In the genomic region with DNA sequence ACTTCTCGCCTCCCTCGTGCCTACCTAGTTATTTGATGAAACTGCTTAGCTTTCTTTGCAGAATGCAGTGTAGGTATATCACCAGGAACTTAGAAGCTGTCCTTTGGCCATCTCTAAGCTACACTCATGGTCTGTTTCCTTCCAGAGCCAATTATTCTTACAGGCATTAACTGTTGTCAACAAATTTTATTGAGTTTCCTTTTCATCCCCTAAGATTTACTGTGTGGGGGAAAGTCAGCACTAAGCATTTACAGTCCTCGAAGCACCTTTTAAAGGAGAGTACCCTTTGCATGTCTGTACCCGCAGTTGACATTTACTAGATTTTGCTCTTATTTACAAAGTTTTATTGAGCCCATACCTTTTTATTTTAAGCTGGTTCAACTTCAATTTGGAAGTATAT, we compare ENCODE assay signal across 29 mouse cellular contexts. TPM values are rescaled to one million over a fixed set of nuclear protein-coding genes. Genes with fewer than 3 reads are reported as not detected.
DNase-seq lines count a peak whose midpoint lies in the region; ATAC-seq and TF ChIP-seq lines count a peak whose summit lies in the region.
"Had no signal": no experiment of that assay in that cellular context is flagged by ENCODE, and none has a peak within 500 bp of the region (broad histone marks: within the 10 kb centered on the region; RNA-seq: fewer than 3 reads in every experiment).

No protein-coding gene starts in this region.

- DNase-seq in embryo, embryonic 11 days, result peak; percentile 13
- no peak for DNase-seq in embryo, embryonic 9.5 days (ENCODE audit: extremely low spot score)
- DNase-seq in kidney, postnatal 0 days (ENCODE audit: low spot score), result peak; percentile 56
- DNase-seq in kidney, adult 2 months, result no peak
- DNase-seq in limb, embryonic 11.5 days (ENCODE audit: low spot score), result no peak
- DNase-seq in forebrain, embryonic 10.5 days (ENCODE audit: extremely low spot score, low spot score), result no peak
- no peak for DNase-seq in T-cell, adult 2 months (ENCODE audit: low spot score)
- DNase-seq: adrenal gland, adult 8-10 months; adrenal gland, postnatal 25 days; B cell, adult 2 months; cerebellum, adult 11-12 months; cerebellum, adult 8-10 months; cerebellum, postnatal 10 days; cerebellum, postnatal 36 days; gastrocnemius, postnatal 10 days; heart, adult 11 months; heart, postnatal 36 days had no signal

- H3K9ac ChIP-seq in kidney, postnatal 0 days (ENCODE audit: low read depth, low read length), result no peak overlapping the region
- H3K9ac ChIP-seq in limb, embryonic 11.5 days (ENCODE audit: low read length), result no peak overlapping the region
- H3K9ac ChIP-seq: embryonic facial prominence, embryonic 12.5 days; embryonic facial prominence, embryonic 15.5 days; forebrain, embryonic 12.5 days; forebrain, embryonic 15.5 days; hindbrain, embryonic 13.5 days; intestine, embryonic 15.5 days had no signal

- no peaks in the 10 kb centered on the region for H3K27me3 ChIP-seq in kidney, postnatal 0 days (ENCODE audit: insufficient read depth, low read length)
- H3K27me3 ChIP-seq in kidney, adult 2 months (replicated peaks; ENCODE audit: control insufficient read depth, insufficient read depth, low read length), result no peaks in the 10 kb centered on the region; the same call in 1 of the 2 replicates
- no peaks in the 10 kb centered on the region; the same call in 1 of the 2 replicates for H3K27me3 ChIP-seq in limb, embryonic 11.5 days (ENCODE audit: control insufficient read depth, insufficient read depth, low read length)
- H3K27me3 ChIP-seq in forebrain, embryonic 10.5 days (ENCODE audit: poor library complexity, severe bottlenecking), result peaks cover 20% of the 10 kb centered on the region; the same call in 1 of the 2 replicates
- H3K27me3 ChIP-seq: CH12.LX; embryonic facial prominence, embryonic 12.5 days; embryonic facial prominence, embryonic 15.5 days; forebrain, embryonic 12.5 days; forebrain, embryonic 15.5 days; hindbrain, embryonic 13.5 days; intestine, embryonic 15.5 days; Patski had no signal

- H3K36me3 ChIP-seq in kidney, postnatal 0 days (ENCODE audit: insufficient read depth, low read length), result no peaks in the 10 kb centered on the region
- no peaks in the 10 kb centered on the region for H3K36me3 ChIP-seq in kidney, adult 2 months (ENCODE audit: control insufficient read depth, insufficient read depth, low read length)
- H3K36me3 ChIP-seq in limb, embryonic 11.5 days (ENCODE audit: control insufficient read depth, insufficient read depth, low read length), result no peaks in the 10 kb centered on the region
- H3K36me3 ChIP-seq in forebrain, embryonic 10.5 days (replicated peaks), result no peaks in the 10 kb centered on the region
- H3K36me3 ChIP-seq: embryonic facial prominence, embryonic 15.5 days; forebrain, embryonic 12.5 days; forebrain, embryonic 15.5 days; G1E; hindbrain, embryonic 10.5 days; hindbrain, embryonic 13.5 days; intestine, embryonic 15.5 days had no signal

- 28% methylated on average over 4 of the region's 4 CpGs for WGBS in kidney, postnatal 0 days
- WGBS in kidney, adult 2 months, result 66% methylated on average over 4 of the region's 4 CpGs
- 9% methylated on average over 4 of the region's 4 CpGs for WGBS in limb, embryonic 11.5 days
- WGBS in forebrain, embryonic 10.5 days, result 89% methylated on average over 4 of the region's 4 CpGs

- H3K9me3 ChIP-seq in kidney, postnatal 0 days (replicated peaks; ENCODE audit: low read length), result no peaks in the 10 kb centered on the region
- no peaks in the 10 kb centered on the region for H3K9me3 ChIP-seq in limb, embryonic 11.5 days (ENCODE audit: control insufficient read depth, low read length)
- no peaks in the 10 kb centered on the region for H3K9me3 ChIP-seq in forebrain, embryonic 10.5 days
- H3K9me3 ChIP-seq: embryonic facial prominence, embryonic 12.5 days; embryonic facial prominence, embryonic 15.5 days; forebrain, embryonic 12.5 days; forebrain, embryonic 15.5 days; G1E; hindbrain, embryonic 10.5 days; hindbrain, embryonic 13.5 days; intestine, embryonic 15.5 days had no signal

- H3K4me1 ChIP-seq in kidney, postnatal 0 days (replicated peaks; ENCODE audit: insufficient read depth, low read length), result peaks cover 20% of the 10 kb centered on the region; the same call in 1 of the 2 replicates
- 0 out of 2 replicates have a peak, but pooled peaks cover 2% of the 10 kb centered on the region for H3K4me1 ChIP-seq in kidney, adult 2 months (ENCODE audit: control insufficient read depth, insufficient read depth, low read length)
- peaks cover 59% of the 10 kb centered on the region for H3K4me1 ChIP-seq in limb, embryonic 11.5 days (ENCODE audit: control insufficient read depth, insufficient read depth, low read length)
- peaks cover 44% of the 10 kb centered on the region for H3K4me1 ChIP-seq in forebrain, embryonic 10.5 days
- H3K4me1 ChIP-seq: intestine, embryonic 15.5 days had no signal

- no peak for ATAC-seq in kidney, postnatal 0 days (replicated peaks; ENCODE audit: low FRiP score, low read depth)
- peak; percentile 37; the same call in 1 of the 2 replicates for ATAC-seq in limb, embryonic 11.5 days (ENCODE audit: insufficient number of reproducible peaks, low FRiP score, low TSS enrichment, low read depth)
- ATAC-seq: forebrain, embryonic 15.5 days; hindbrain, embryonic 16.5 days; intestine, embryonic 15.5 days; Patski had no signal

- no peak overlapping the region for H3K27ac ChIP-seq in kidney, postnatal 0 days
- H3K27ac ChIP-seq in kidney, adult 2 months (ENCODE audit: insufficient read depth, low read depth, low read length), result no peak overlapping the region; the same call in 1 of the 2 replicates
- H3K27ac ChIP-seq in limb, embryonic 11.5 days (replicated peaks; ENCODE audit: low read depth, low read length), result 0 out of 2 replicates have a peak overlapping the region, but pooled peaks have one; percentile 42
- no peak overlapping the region for H3K27ac ChIP-seq in forebrain, embryonic 10.5 days
- H3K27ac ChIP-seq: embryonic facial prominence, embryonic 15.5 days; forebrain, embryonic 12.5 days; forebrain, embryonic 15.5 days; hindbrain, embryonic 10.5 days; hindbrain, embryonic 13.5 days; intestine, embryonic 15.5 days had no signal

- no peak for TF ChIP-seq CTCF in kidney, postnatal 0 days (IDR thresholded peaks at IDR 0.05; ENCODE audit: low read depth)
- no peak for TF ChIP-seq CTCF in kidney, adult 2 months (conservative IDR thresholded peaks at IDR 0.05; ENCODE audit: insufficient read depth, insufficient read length, low read depth, low read length)

- H3K4me2 ChIP-seq in kidney, postnatal 0 days (ENCODE audit: low read length), result no peak overlapping the region
- no peak overlapping the region for H3K4me2 ChIP-seq in limb, embryonic 11.5 days (ENCODE audit: low read depth, severe bottlenecking)
- H3K4me2 ChIP-seq: embryonic facial prominence, embryonic 12.5 days; embryonic facial prominence, embryonic 15.5 days; forebrain, embryonic 12.5 days; forebrain, embryonic 15.5 days; heart, embryonic 11.5 days; hindbrain, embryonic 13.5 days; intestine, embryonic 15.5 days had no signal

- TF ChIP-seq POLR2A in kidney, adult 2 months (IDR thresholded peaks at IDR 0.05; ENCODE audit: low read depth, low read length), result no peak

- no peak overlapping the region for H3K4me3 ChIP-seq in kidney, postnatal 0 days (replicated peaks; ENCODE audit: low read depth, low read length)
- H3K4me3 ChIP-seq in kidney, adult 2 months (ENCODE audit: insufficient read depth, low read depth, low read length), result no peak overlapping the region
- no peak overlapping the region for H3K4me3 ChIP-seq in limb, embryonic 11.5 days (ENCODE audit: low read depth, low read length)
- H3K4me3 ChIP-seq in forebrain, embryonic 10.5 days, result no peak overlapping the region
- H3K4me3 ChIP-seq: embryonic facial prominence, embryonic 12.5 days; embryonic facial prominence, embryonic 15.5 days; forebrain, embryonic 12.5 days; forebrain, embryonic 15.5 days; hindbrain, embryonic 10.5 days; hindbrain, embryonic 13.5 days; intestine, embryonic 15.5 days had no signal

RNA-seq across cellular contexts. Expression of a gene that starts 9.6 kb away (rescaled TPM):
- polyA plus RNA-seq in kidney, postnatal 0 days (2015; fragmentation: Nextera tagmentation; extraction: Ambion mirVana), result 23.1 and 24.0 TPM in 2 replicates
- 28.9 and 29.7 TPM in 2 replicates for polyA plus RNA-seq in kidney, adult 2 months (2012; rRNA removed)
- 51.4 and 61.7 TPM in 2 replicates for polyA plus RNA-seq in limb, embryonic 11.5 days (2014; fragmentation: Nextera tagmentation; extraction: Ambion mirVana)
- polyA plus RNA-seq in forebrain, embryonic 10.5 days (2016; fragmentation: Nextera tagmentation; extraction: Ambion mirVana), result 30.0 and 35.5 TPM in 2 replicates

Comparison
In these comparisons a context has a peak if more than half of its experiments do, and no peak if none do; other contexts are left out.
1. DNase-seq: peak in embryo, embryonic 11 days (single experiment) and kidney, postnatal 0 days (single experiment); none in embryo, embryonic 9.5 days (single experiment), kidney, adult 2 months (single experiment), limb, embryonic 11.5 days (single experiment), forebrain, embryonic 10.5 days (single experiment) and T-cell, adult 2 months (single experiment).